Comparison of ENCODE assay signal across 28 mouse cellular contexts in genomic region chr8:8292577-8293247, GRCm38 (mm10).
DNase-seq lines count a peak whose midpoint lies in the region; ATAC-seq and TF ChIP-seq lines count a peak whose summit lies in the region.
"Had no signal": no experiment of that assay in that cellular context is flagged by ENCODE, and none has a peak within 500 bp of the region (broad histone marks: within the 10 kb centered on the region; RNA-seq: fewer than 3 reads in every experiment).

No protein-coding gene starts in this region.

- TF ChIP-seq CTCF in kidney, postnatal 0 days (IDR thresholded peaks at IDR 0.05; ENCODE audit: low read depth), result no peak

- no peaks in the 10 kb centered on the region for H3K4me1 ChIP-seq in kidney, postnatal 0 days (replicated peaks; ENCODE audit: insufficient read depth, low read length)
- no peaks in the 10 kb centered on the region for H3K4me1 ChIP-seq in embryonic facial prominence, embryonic 14.5 days (ENCODE audit: control insufficient read depth, insufficient read depth, low read length)
- H3K4me1 ChIP-seq: embryonic facial prominence, embryonic 15.5 days; forebrain, embryonic 12.5 days; forebrain, embryonic 15.5 days; heart, embryonic 12.5 days; heart, embryonic 15.5 days; hindbrain, embryonic 10.5 days; hindbrain, embryonic 13.5 days had no signal

- no peaks in the 10 kb centered on the region for H3K36me3 ChIP-seq in kidney, postnatal 0 days (ENCODE audit: insufficient read depth, low read length)
- no peaks in the 10 kb centered on the region for H3K36me3 ChIP-seq in embryonic facial prominence, embryonic 14.5 days (ENCODE audit: control insufficient read depth, insufficient read depth, low read length)
- H3K36me3 ChIP-seq: embryonic facial prominence, embryonic 15.5 days; forebrain, embryonic 12.5 days; forebrain, embryonic 15.5 days; G1E; heart, embryonic 12.5 days; heart, embryonic 15.5 days; hindbrain, embryonic 10.5 days; hindbrain, embryonic 13.5 days had no signal

- H3K4me2 ChIP-seq in kidney, postnatal 0 days (ENCODE audit: low read length), result no peak overlapping the region
- no peak overlapping the region for H3K4me2 ChIP-seq in embryonic facial prominence, embryonic 14.5 days (ENCODE audit: low read depth, low read length)
- H3K4me2 ChIP-seq: embryonic facial prominence, embryonic 15.5 days; forebrain, embryonic 12.5 days; forebrain, embryonic 15.5 days; heart, embryonic 12.5 days; heart, embryonic 15.5 days; hindbrain, embryonic 13.5 days had no signal

- ATAC-seq in kidney, postnatal 0 days (replicated peaks; ENCODE audit: low FRiP score, low read depth), result no peak
- peak; percentile 65; the same call in 1 of the 2 replicates for ATAC-seq in embryonic facial prominence, embryonic 14.5 days (ENCODE audit: low read depth)
- ATAC-seq: forebrain, embryonic 15.5 days; hindbrain, embryonic 16.5 days; Patski had no signal

- WGBS in kidney, postnatal 0 days, result 41% methylated on average over 6 of the region's 6 CpGs
- 48% methylated on average over 6 of the region's 6 CpGs for WGBS in embryonic facial prominence, embryonic 14.5 days

- DNase-seq in kidney, postnatal 0 days (ENCODE audit: low spot score), result peak; percentile 32
- DNase-seq in kidney, adult 9 months, result no peak
- DNase-seq in lung, postnatal 25 days (ENCODE audit: low spot score), result peak; percentile 3
- no peak for DNase-seq in lung, postnatal 10 days
- DNase-seq in embryonic facial prominence, embryonic 14.5 days (ENCODE audit: low spot score), result peak; percentile 81
- no peak for DNase-seq in urinary bladder, postnatal 10 days (ENCODE audit: low spot score)
- DNase-seq: adrenal gland, adult 2 months; adrenal gland, postnatal 14 days; B cell, adult 2 months; cerebellum, adult 11 months; cerebellum, adult 2 months; cerebellum, adult 9-11 months; cerebellum, postnatal 25 days; gastrocnemius, postnatal 25 days; heart, adult 18-20 months; heart, postnatal 10 days; heart, postnatal 36 days had no signal

- H3K27me3 ChIP-seq in kidney, postnatal 0 days (ENCODE audit: insufficient read depth, low read length), result no peaks in the 10 kb centered on the region
- no peaks in the 10 kb centered on the region for H3K27me3 ChIP-seq in embryonic facial prominence, embryonic 14.5 days (replicated peaks; ENCODE audit: control insufficient read depth, insufficient read depth, low read length)
- H3K27me3 ChIP-seq: CH12.LX; embryonic facial prominence, embryonic 15.5 days; forebrain, embryonic 12.5 days; forebrain, embryonic 15.5 days; heart, embryonic 12.5 days; heart, embryonic 15.5 days; hindbrain, embryonic 13.5 days; Patski had no signal

- H3K9ac ChIP-seq in kidney, postnatal 0 days (ENCODE audit: low read depth, low read length), result no peak overlapping the region
- no peak overlapping the region for H3K9ac ChIP-seq in embryonic facial prominence, embryonic 14.5 days (ENCODE audit: low read depth, low read length)
- H3K9ac ChIP-seq: embryonic facial prominence, embryonic 15.5 days; forebrain, embryonic 12.5 days; forebrain, embryonic 15.5 days; heart, embryonic 12.5 days; heart, embryonic 15.5 days; hindbrain, embryonic 13.5 days had no signal

- no peak overlapping the region for H3K27ac ChIP-seq in kidney, postnatal 0 days
- no peak overlapping the region for H3K27ac ChIP-seq in embryonic facial prominence, embryonic 14.5 days (replicated peaks; ENCODE audit: low read depth, low read length)
- H3K27ac ChIP-seq: embryonic facial prominence, embryonic 15.5 days; forebrain, embryonic 12.5 days; forebrain, embryonic 15.5 days; heart, embryonic 15.5 days; hindbrain, embryonic 10.5 days; hindbrain, embryonic 13.5 days had no signal

- no peak overlapping the region for H3K4me3 ChIP-seq in kidney, postnatal 0 days (replicated peaks; ENCODE audit: low read depth, low read length)
- no peak overlapping the region for H3K4me3 ChIP-seq in embryonic facial prominence, embryonic 14.5 days (ENCODE audit: low read depth, low read length)
- H3K4me3 ChIP-seq: embryonic facial prominence, embryonic 15.5 days; forebrain, embryonic 12.5 days; forebrain, embryonic 15.5 days; heart, embryonic 12.5 days; heart, embryonic 15.5 days; hindbrain, embryonic 10.5 days; hindbrain, embryonic 13.5 days had no signal

- no peaks in the 10 kb centered on the region for H3K9me3 ChIP-seq in kidney, postnatal 0 days (replicated peaks; ENCODE audit: low read length)
- no peaks in the 10 kb centered on the region for H3K9me3 ChIP-seq in embryonic facial prominence, embryonic 14.5 days (ENCODE audit: control insufficient read depth, low read length)
- H3K9me3 ChIP-seq: embryonic facial prominence, embryonic 15.5 days; forebrain, embryonic 12.5 days; forebrain, embryonic 15.5 days; G1E; heart, embryonic 12.5 days; heart, embryonic 15.5 days; hindbrain, embryonic 10.5 days; hindbrain, embryonic 13.5 days had no signal

Comparison
In these comparisons a context has a peak if more than half of its experiments do, and no peak if none do; other contexts are left out.
1. DNase-seq: peak in kidney, postnatal 0 days (single experiment), lung, postnatal 25 days (single experiment) and embryonic facial prominence, embryonic 14.5 days (single experiment); none in kidney, adult 9 months (single experiment), lung, postnatal 10 days (single experiment) and urinary bladder, postnatal 10 days (single experiment).